Mouse (Mus musculus) bone marrow, adult 2 months (tissue): Measurements from ENCODE around the gene Nme7.

Experiments used
- CTCF ChIP-seq: fragments of 200-500 bp; IDR thresholded peaks from 2 replicates; pipeline ENCODE4 v1.5.1; 2011; ENCODE audit warnings: low read length, control low read depth; ENCODE audit not compliant: control insufficient read depth, insufficient read depth
- POLR2A ChIP-seq: fragments of 200-500 bp; IDR thresholded peaks from 2 replicates; pipeline ENCODE4 v1.6.1; 2011; ENCODE audit warnings: low read depth, mild to moderate bottlenecking, control low read depth, low read length, borderline replicate concordance; ENCODE audit not compliant: control insufficient read depth

- TF ChIP-seq POLR2A: no peak
- TF ChIP-seq CTCF: no peak
Measured at GRCm38 (mm10) chr1:164461726-164462125, 157.8 kb downstream of the Nme7 start.
